In genomic region chr16:31546828-31547224, GRCm38 (mm10) we compare ENCODE assay signal across 8 mouse cellular contexts.
DNase-seq lines count a peak whose midpoint lies in the region; ATAC-seq and TF ChIP-seq lines count a peak whose summit lies in the region.
"Had no signal": no experiment of that assay in that cellular context is flagged by ENCODE, and none has a peak within 500 bp of the region (broad histone marks: within the 10 kb centered on the region; RNA-seq: fewer than 3 reads in every experiment).

No protein-coding gene starts in this region.

- H3K36me3 ChIP-seq in ES-E14 (ENCODE audit: control insufficient read depth, insufficient read depth, low read length, poor library complexity, severe bottlenecking): no peaks in the 10 kb centered on the region
- H3K36me3 ChIP-seq in forebrain, embryonic 16.5 days (ENCODE audit: control insufficient read depth, insufficient read depth): no peaks in the 10 kb centered on the region
- H3K36me3 ChIP-seq in midbrain, embryonic 13.5 days: no peaks in the 10 kb centered on the region
- H3K36me3 ChIP-seq: heart, embryonic 15.5 days had no signal

- no peaks in the 10 kb centered on the region for H3K9me3 ChIP-seq in ES-E14 (ENCODE audit: control insufficient read depth, insufficient read depth, low read depth, low read length)
- H3K9me3 ChIP-seq in forebrain, embryonic 16.5 days (ENCODE audit: control insufficient read depth, low read length): no peaks in the 10 kb centered on the region
- no peaks in the 10 kb centered on the region for H3K9me3 ChIP-seq in midbrain, embryonic 13.5 days
- H3K9me3 ChIP-seq: heart, embryonic 15.5 days had no signal

- in situ Hi-C loops in ES-E14 (cut with MboI; ENCODE audit: low sequenced_read_pairs in 2 of 2, unreplicated experiment in 2 of 2): no loop called here

- peak; percentile 80 for ATAC-seq in forebrain, embryonic 16.5 days
- peak; percentile 55; the same call in 1 of the 2 replicates for ATAC-seq in midbrain, embryonic 13.5 days

- 28% methylated on average over 2 of the region's 2 CpGs for WGBS in cerebellum, adult 2 months
- 7% methylated on average over 2 of the region's 2 CpGs for WGBS in forebrain, embryonic 16.5 days
- 0% methylated on average over 2 of the region's 2 CpGs for WGBS in midbrain, embryonic 13.5 days

- no peak for TF ChIP-seq CTCF in cerebellum, adult 2 months (IDR thresholded peaks at IDR 0.05; ENCODE audit: borderline replicate concordance, insufficient read depth, low read depth, low read length)

- H3K27me3 ChIP-seq in cerebellum, adult 2 months (ENCODE audit: control insufficient read depth, insufficient read depth, low read length): no peaks in the 10 kb centered on the region
- no peaks in the 10 kb centered on the region for H3K27me3 ChIP-seq in forebrain, embryonic 16.5 days (replicated peaks; ENCODE audit: control insufficient read depth, insufficient read depth, low read length)
- H3K27me3 ChIP-seq in midbrain, embryonic 13.5 days: peaks cover 12% of the 10 kb centered on the region

- no peak overlapping the region for H3K4me3 ChIP-seq in ES-E14 (ENCODE audit: insufficient read depth in 1 of 2, low read depth in 1 of 2, low read length in 2 of 2, poor library complexity in 1 of 2, severe bottlenecking in 1 of 2)
- no peak overlapping the region for H3K4me3 ChIP-seq in cerebellum, adult 2 months (replicated peaks; ENCODE audit: insufficient read depth, low read depth, low read length)
- H3K4me3 ChIP-seq in forebrain, embryonic 16.5 days (replicated peaks; ENCODE audit: low read length): no peak overlapping the region
- no peak overlapping the region for H3K4me3 ChIP-seq in midbrain, embryonic 13.5 days (replicated peaks)

- no peak overlapping the region; the same call in 1 of the 2 replicates for H3K27ac ChIP-seq in ES-E14 (ENCODE audit: insufficient read depth, low read depth, low read length, poor library complexity, severe bottlenecking)
- H3K27ac ChIP-seq in cerebellum, adult 2 months (ENCODE audit: insufficient read depth, low read length): no peak overlapping the region
- peak overlapping the region; percentile 64 for H3K27ac ChIP-seq in forebrain, embryonic 16.5 days (ENCODE audit: low read length)
- peak overlapping the region; percentile 62 for H3K27ac ChIP-seq in midbrain, embryonic 13.5 days
- H3K27ac ChIP-seq: heart, embryonic 15.5 days had no signal

- peaks cover 10 to 22% of the 10 kb centered on the region in 2 experiments for H3K4me1 ChIP-seq in ES-E14 (ENCODE audit: control insufficient read depth in 2 of 2, insufficient read depth in 2 of 2, low read length in 2 of 2, poor library complexity in 1 of 2)
- peaks cover 24% of the 10 kb centered on the region for H3K4me1 ChIP-seq in cerebellum, adult 2 months (ENCODE audit: control insufficient read depth, insufficient read depth, low read length)
- peaks cover 26% of the 10 kb centered on the region for H3K4me1 ChIP-seq in forebrain, embryonic 16.5 days (replicated peaks; ENCODE audit: control insufficient read depth, insufficient read depth, low read length)
- peaks cover 35% of the 10 kb centered on the region for H3K4me1 ChIP-seq in midbrain, embryonic 13.5 days (replicated peaks)

- DNase-seq in ES-E14 (ENCODE audit: low read depth, low spot score) (no peak), MN1 (ENCODE audit: low spot score) (no peak)
- DNase-seq in cerebellum, adult 2 months: peak; percentile 53 to 72
- DNase-seq in urinary bladder, adult 2 months (ENCODE audit: low spot score): no peak
- no peak for DNase-seq in adrenal gland, postnatal 10 days

- no peak for TF ChIP-seq POLR2A in cerebellum, adult 2 months (IDR thresholded peaks at IDR 0.05; ENCODE audit: borderline replicate concordance, insufficient read depth, low read length)

- no peak overlapping the region for H3K9ac ChIP-seq in ES-E14 (ENCODE audit: insufficient read depth, low read depth, low read length, poor library complexity, severe bottlenecking)
- H3K9ac ChIP-seq in forebrain, embryonic 16.5 days (replicated peaks; ENCODE audit: low read depth, low read length): no peak overlapping the region
- 0 out of 2 replicates have a peak overlapping the region, but pooled peaks have one; percentile 7 for H3K9ac ChIP-seq in midbrain, embryonic 13.5 days (replicated peaks)
- H3K9ac ChIP-seq: heart, embryonic 15.5 days had no signal

- H3K4me2 ChIP-seq in forebrain, embryonic 16.5 days (ENCODE audit: low read length): no peak overlapping the region
- H3K4me2 ChIP-seq in midbrain, embryonic 13.5 days (replicated peaks): no peak overlapping the region

TF ChIP-seq in ES-E14, 5 proteins besides CTCF, POLR2A, EP300 and RAD21:
- TF ChIP-seq MAFK (IDR thresholded peaks at IDR 0.05; ENCODE audit: insufficient read depth, low read depth, low read length) (no peak), ZNF384 (IDR thresholded peaks at IDR 0.05; ENCODE audit: low read depth, low read length) (peak; percentile 74)

Comparison
In these comparisons a context has a peak if more than half of its experiments do, and no peak if none do; other contexts are left out.
1. DNase-seq: peak in cerebellum, adult 2 months (2 of 2); none in ES-E14 (single experiment), MN1 (single experiment), urinary bladder, adult 2 months (single experiment) and adrenal gland, postnatal 10 days (single experiment).
2. H3K27ac ChIP-seq: peak in forebrain, embryonic 16.5 days (single experiment) and midbrain, embryonic 13.5 days (single experiment); none in ES-E14 (single experiment) and cerebellum, adult 2 months (single experiment).